Mouse (Mus musculus) forelimb bud, embryonic 11.5 days (tissue): ENCODE results near the gene Sds.

ENCODE experiments used
- DNase-seq: peaks from one replicate; pipeline ENCODE4 v3.0.0-alpha.2; 2012; ENCODE audit warnings: low read depth, low spot score

Sds gene

DNA sequence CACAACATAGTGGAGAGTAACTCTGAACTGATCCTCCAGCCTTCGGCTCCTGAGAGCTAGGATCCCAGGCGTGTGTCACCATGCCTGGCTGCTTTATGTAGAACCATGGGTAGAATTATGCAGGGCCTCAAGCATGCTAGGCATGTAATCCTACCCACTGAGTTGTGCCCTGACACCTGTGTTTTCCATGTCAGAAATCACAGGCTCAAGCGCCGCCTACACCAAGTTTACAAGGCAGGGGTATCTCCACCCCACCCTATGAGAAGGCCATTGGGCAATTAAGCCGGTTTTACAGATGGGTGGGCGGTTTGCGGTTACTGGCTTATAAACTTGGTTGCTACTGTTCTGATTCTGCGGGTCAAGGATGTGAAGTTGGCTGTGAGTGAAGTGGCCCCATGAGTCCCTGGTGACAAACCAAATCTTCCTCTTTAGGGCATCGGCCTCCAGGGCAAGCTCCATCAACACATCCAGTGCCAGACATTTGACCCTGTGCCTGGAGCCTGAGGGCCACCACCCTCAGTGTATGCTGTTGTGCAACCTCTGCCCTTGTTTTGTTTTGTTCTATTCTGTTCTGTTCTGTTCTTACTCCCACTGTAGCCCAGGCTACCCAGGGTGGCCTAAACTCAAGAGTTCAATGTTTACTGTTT is 37.8 kb downstream of the Sds start:
- no peak for DNase-seq

DNA sequence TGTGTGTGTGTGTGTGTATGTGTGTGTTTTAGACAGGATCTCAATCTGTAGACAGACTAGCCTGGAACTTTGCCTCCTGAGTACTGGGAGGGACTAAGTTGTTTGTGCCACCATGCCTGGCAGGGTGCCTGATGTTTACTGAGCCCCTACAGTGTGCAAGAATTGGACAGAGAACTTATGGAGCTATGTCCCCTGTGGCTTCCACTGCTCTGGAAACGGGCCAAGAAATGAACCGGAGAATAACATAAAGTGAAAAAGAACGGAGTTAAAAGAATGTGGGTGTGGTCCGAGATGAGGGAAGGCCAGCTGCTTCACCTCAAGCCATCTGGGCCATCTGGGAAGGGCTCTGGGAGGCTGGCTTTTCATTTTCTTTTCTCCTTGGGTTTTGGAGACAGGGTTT is 38.4 kb downstream of the Sds start:
- no peak for DNase-seq

DNA sequence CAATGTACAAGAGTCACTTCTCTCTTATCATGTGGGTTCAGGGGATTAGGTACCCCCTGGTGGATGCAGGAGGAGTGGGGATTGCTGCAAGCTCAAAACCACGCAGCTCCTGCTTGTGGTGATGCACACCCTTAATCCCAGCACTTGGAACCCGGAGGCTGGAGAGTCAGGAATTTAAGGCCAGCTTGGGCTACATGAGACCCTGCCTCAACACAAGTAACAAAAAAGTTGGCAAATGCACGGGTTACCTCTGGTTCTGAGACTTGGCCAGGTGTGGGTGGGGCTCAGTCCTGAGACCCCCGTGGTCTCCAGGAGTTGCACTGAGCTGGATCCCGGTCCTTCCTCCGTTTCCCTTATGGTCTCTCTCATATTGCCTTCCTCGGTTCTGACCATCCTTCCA is 39.1 kb downstream of the Sds start:
- DNase-seq: no peak

DNA sequence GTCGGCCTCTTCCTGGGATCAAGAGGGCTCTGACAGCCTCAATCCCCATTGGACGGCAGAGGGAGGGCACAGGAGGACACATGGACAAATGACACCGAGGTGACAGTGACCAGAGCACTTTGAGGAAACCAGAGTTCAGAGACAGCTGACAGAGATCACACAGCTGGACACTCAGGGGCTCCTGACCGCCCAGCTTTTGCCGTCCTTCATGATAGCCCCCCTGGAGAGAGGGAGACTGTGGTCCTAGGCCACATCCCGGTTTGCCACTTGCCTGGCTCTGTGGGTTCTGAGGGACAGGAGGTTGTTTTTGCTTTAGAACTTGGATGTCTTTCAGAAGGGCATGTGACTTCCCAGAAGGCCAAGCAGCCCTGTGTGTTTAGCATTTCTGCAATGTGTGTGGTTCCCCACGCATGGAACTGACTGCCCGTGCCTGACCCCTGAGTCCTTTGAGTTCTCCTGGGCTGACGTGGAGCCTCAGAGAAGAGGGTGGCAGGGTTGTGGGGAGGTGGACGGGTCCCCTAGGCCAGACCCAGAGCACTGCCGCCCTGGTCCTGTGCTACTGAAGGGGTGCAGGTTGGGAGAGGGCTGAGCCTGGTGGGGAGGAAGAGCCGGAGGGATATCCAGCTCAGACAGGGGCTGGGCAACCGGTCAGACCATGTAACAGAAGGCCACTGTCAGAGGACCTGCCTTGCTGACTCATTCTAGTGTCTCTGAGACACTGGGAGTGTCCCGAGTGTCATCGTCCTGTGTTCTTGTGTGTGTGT is 40.1 kb downstream of the Sds start:
- DNase-seq: no peak

DNA sequence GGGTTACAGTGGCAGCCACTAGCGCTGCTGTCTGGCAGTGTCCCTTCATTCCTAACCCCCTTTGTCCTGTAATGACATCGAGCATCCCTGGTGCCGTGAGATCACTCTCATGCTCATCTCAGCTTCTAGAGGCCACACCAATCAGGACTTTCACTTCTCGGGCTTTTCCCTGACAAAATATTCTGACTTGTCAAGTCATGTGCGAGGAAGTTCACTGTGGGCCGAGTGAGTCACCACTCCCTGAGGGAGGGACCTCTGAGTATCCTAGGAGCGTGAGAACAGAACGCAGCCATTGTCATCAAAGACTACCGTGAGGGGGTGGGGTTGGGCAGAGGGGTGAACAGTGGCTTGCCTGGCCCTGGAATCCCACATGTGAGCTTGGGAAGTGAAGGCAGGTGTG is 41.2 kb downstream of the Sds start:
- no peak for DNase-seq

DNA sequence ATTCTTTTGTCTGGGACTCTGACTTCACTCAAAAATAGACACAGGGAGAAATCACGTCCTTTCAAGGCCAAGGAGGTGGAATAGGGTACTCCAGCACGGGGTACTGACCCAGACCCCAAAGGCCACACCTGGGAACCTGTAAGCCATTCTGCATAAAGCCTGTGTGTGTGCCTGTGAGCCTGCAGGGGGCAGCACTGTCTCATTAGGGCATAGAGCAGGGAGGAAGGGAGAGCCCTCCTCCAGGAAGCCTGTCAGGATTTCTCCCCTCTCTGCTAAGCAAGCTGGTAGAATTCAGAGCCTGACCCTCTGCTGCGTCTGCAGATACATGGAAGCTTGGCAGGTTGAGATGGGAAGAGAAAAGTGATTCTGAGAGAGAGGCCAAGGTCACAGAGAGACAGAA is 46.3 kb downstream of the Sds start:
- DNase-seq: no peak

DNA sequence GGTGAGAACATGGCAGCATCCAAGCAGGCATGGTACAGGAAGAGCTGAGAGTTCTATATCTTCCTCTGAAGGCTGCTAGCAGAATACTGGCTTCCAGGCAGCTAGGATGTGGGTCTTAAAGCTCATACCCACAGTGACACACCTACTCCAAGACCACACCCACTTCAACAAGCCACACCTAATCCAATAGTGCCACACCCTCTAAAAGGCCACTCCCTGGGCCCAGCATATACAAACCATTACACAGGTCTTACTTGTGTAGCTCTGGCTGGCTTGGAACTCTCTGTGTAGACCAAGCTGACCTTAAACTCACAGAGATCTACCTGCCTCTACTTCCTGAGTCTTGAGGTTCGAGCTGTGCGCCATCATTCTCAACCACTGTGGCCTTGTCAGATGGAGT is 48.4 kb downstream of the Sds start:
- DNase-seq: no peak

DNA sequence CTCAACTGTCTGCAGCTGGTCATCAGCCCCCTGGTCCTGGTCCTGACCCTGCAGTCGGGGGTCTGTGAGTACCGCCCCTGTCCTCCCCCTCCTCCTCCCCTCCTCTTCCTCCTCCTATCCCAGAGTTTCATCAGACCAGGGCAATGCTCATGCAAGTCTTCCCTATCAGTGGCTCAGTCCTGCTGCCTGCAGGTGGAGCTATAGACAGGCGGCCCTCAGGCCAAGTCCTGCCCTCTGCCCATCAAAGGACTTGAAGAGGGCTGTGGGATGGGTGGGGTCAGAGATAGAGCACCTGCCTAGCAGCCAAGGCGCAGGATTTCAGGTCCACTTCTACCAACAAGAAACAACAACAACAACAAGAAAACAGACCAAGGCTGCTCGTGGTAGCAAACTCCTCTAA is 49.4 kb downstream of the Sds start:
- no peak for DNase-seq

DNA sequence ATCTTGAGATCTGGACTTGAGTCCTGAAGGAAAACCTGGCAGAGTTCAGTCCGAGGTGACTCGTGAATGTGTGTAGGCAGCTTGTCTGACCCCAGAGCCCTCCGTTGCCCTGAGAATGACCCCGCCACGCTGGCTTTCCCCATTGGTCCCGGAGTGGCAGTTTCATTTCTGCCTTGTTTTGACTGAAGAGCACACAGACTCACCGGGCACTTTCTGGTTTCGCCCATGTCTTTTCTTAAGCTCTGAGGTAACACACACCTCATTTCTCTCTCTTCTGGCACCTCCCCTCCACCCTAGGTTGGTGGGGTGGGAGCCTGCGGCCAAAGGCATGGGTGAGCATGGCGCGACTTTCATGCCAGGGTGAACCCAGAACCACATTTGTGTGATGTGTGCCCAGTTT is 50.0 kb downstream of the Sds start:
- DNase-seq: no peak

DNA sequence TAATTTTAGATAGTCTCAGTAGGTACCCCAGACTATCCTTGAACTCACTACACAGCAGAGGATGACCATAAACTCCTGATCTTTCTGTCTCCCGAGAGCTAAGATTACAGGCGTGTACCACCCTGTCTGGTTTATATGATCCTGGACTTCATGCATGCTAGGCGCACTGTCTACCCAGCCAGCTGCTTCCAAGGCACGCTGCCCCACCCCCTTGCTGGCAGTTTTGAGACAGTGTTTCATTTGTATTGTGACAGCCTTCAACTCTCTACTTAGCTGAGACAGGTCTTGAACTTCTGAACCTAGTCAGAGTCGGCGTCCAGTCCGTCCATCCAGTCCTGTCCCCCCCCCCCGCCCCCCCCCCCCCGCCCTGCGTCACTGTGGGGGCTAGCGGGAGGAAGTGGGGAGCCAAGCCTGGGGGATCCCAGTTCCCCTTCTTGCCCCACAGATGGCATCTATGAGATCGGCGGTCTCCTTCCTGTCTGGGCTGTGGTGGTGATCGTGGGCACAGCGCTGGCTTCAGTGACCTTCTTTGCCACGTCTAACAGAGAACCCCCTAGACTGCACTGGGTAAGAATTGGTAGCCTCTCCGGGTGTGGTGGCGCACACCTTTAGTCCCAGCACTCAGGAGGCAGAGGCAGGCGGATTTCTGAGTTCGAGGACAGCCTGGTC is 51.1 kb downstream of the Sds start:
- DNase-seq: no peak

DNA sequence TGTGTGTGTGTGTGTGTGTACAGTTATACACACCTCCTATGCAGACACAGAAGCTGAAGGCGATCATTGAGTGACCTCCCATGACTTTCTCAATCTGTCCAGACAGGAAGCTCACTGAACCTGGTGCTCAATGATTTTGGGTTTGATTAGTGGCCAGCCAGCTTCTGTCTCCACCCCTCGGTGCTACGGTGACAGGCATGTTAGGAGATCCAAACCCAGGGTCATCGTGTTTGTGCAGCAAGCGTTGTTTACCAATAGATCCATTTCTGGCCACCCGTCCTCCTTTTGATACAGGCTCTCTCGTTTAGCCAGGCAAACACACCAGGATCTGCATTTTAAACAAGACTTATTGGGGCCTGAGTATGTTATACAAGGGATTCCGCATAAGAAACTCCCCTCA is 55.3 kb downstream of the Sds start:
- DNase-seq: no peak
